Mouse (Mus musculus) spleen, adult 2 months (tissue): ENCODE data around the gene Fosl2.

Source experiments
- CTCF ChIP-seq: fragments of 200-500 bp; IDR thresholded peaks from 2 replicates; pipeline ENCODE4 v1.5.1; 2011; ENCODE audit warnings: mild to moderate bottlenecking, inconsistent platforms; ENCODE audit not compliant: insufficient read depth, insufficient read length, insufficient replicate concordance; ENCODE audit errors: extremely low read depth
- POLR2A ChIP-seq: fragments of 200-500 bp; IDR thresholded peaks from 2 replicates; pipeline ENCODE4 v1.6.1; 2011; ENCODE audit warnings: low read depth, low read length, inconsistent platforms

DNA sequence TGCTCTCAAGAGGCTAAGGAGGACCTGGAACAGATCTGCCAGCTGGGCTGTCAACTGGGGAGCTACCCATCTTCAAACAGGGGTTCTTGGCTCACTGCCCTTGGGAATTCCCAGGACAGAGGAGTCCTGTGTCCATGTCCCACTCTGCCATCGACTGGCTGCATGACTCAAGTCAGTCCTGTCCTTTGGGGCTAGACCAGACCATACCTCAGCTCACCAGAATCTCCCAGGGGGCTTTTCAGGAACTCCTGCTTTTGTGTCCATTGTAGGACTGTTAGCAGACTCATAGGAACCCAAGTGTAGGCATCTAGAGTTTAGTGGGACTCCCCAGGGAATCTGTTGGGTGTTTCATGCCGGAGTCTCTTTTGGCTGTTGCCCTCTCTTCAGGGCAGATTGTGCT is 49.6 kb upstream of the Fosl2 start:
- TF ChIP-seq CTCF (no peak), POLR2A (no peak)
